Mouse (Mus musculus) bone marrow, adult 2 months (tissue): Measurements from ENCODE around the gene Fez1.

ENCODE experiments used
- CTCF ChIP-seq: fragments of 200-500 bp; IDR thresholded peaks from 2 replicates; pipeline ENCODE4 v1.5.1; 2011; ENCODE audit warnings: low read length, control low read depth; ENCODE audit not compliant: control insufficient read depth, insufficient read depth
- POLR2A ChIP-seq: fragments of 200-500 bp; IDR thresholded peaks from 2 replicates; pipeline ENCODE4 v1.6.1; 2011; ENCODE audit warnings: low read depth, mild to moderate bottlenecking, control low read depth, low read length, borderline replicate concordance; ENCODE audit not compliant: control insufficient read depth

- no peak for TF ChIP-seq POLR2A
- TF ChIP-seq CTCF: peak; percentile 79
These were observed 94.7 kb downstream of the Fez1 start for GRCm38 (mm10) chr9:36916362-36916761.
